Mouse (Mus musculus) heart, adult 2 months (tissue): ENCODE data around the gene A830005F24Rik. TPM values are rescaled to one million over a fixed set of nuclear protein-coding genes. Genes with fewer than 3 reads are reported as not detected.

Experiments used
- DNase-seq, 2 experiments: peaks; one replicate each; pipeline ENCODE4 v3.0.0; 2021
- H3K27ac ChIP-seq: fragments of 200-600 bp; 2 replicates; pipeline ENCODE4 v1.8.1; 2022
- H3K27me3 ChIP-seq: fragments of 200-500 bp; 2 replicates; pipeline ENCODE4 v1.6.1; 2012; ENCODE audit warnings: mild to moderate bottlenecking, low read length, inconsistent platforms, mixed read lengths; ENCODE audit not compliant: control insufficient read depth, insufficient read depth
- H3K36me3 ChIP-seq: fragments of 200-500 bp; 2 replicates; pipeline ENCODE4 v1.6.1; 2012; ENCODE audit warnings: low read length, inconsistent platforms; ENCODE audit not compliant: control insufficient read depth, insufficient read depth
- H3K4me1 ChIP-seq: fragments of 200-500 bp; 2 replicates; pipeline ENCODE4 v1.6.1; 2011; ENCODE audit warnings: low read length; ENCODE audit not compliant: control insufficient read depth, insufficient read depth
- H3K4me3 ChIP-seq: fragments of 200-600 bp; 2 replicates; pipeline ENCODE4 v1.8.1; 2022
- H3K79me2 ChIP-seq: fragments of 200-500 bp; replicated peaks from 2 replicates; pipeline ENCODE4 v1.6.1; 2012; ENCODE audit warnings: mild to moderate bottlenecking, inconsistent platforms, low read length, moderate library complexity, mixed read lengths; ENCODE audit not compliant: control insufficient read depth, insufficient read depth
- H3K9ac ChIP-seq: fragments of 200-500 bp; 2 replicates; pipeline ENCODE4 v1.6.1; 2012; ENCODE audit warnings: low read depth, mild to moderate bottlenecking, control low read depth, inconsistent platforms, low read length, mixed read lengths
- CTCF ChIP-seq: fragments of 200-600 bp; IDR thresholded peaks from 2 replicates; pipeline ENCODE4 v1.8.1; 2022; ENCODE audit warnings: antibody characterized with exemption, mild to moderate bottlenecking, moderate library complexity
- EP300 ChIP-seq: fragments of 200-500 bp; IDR thresholded peaks from 2 replicates; pipeline ENCODE4 v1.6.1; 2011; ENCODE audit warnings: low read depth, low read length, control low read depth; ENCODE audit not compliant: insufficient read depth
- POLR2A ChIP-seq: fragments of 200-500 bp; IDR thresholded peaks from 2 replicates; pipeline ENCODE4 v1.6.1; 2011; ENCODE audit warnings: mild to moderate bottlenecking, low read depth, low read length, control low read depth; ENCODE audit not compliant: insufficient read depth
- WGBS: fragments of 180-500 bp; shearing (Covaris S2); methylation state at CpG from one replicate; pipeline ENCODE4 v1.1.7; 2018; 5-methylcytosine and 5-hydroxymethylcytosine counted together
- intact Hi-C: fragments of 180-260 bp; cut with DNase I; formaldehyde crosslinking; loops from one replicate; pipeline ENCODE4 v1.15.1; 2025
- polyA plus RNA-seq: library from polyadenylated mRNA; depleted of rRNA; stranded (reverse); fragments of >200 nt; gene quantifications from 2 replicates; pipeline ENCODE4 v1.2.3, GENCODE M21; 2012
- total RNA-seq, 2 experiments: library from RNA; stranded (reverse); gene quantifications; 2 replicates each; pipeline ENCODE4 v1.2.3; 2021

The A830005F24Rik gene
- total and polyA plus RNA-seq, 3 experiments = 0.30 TPM; not detected in 2

DNA sequence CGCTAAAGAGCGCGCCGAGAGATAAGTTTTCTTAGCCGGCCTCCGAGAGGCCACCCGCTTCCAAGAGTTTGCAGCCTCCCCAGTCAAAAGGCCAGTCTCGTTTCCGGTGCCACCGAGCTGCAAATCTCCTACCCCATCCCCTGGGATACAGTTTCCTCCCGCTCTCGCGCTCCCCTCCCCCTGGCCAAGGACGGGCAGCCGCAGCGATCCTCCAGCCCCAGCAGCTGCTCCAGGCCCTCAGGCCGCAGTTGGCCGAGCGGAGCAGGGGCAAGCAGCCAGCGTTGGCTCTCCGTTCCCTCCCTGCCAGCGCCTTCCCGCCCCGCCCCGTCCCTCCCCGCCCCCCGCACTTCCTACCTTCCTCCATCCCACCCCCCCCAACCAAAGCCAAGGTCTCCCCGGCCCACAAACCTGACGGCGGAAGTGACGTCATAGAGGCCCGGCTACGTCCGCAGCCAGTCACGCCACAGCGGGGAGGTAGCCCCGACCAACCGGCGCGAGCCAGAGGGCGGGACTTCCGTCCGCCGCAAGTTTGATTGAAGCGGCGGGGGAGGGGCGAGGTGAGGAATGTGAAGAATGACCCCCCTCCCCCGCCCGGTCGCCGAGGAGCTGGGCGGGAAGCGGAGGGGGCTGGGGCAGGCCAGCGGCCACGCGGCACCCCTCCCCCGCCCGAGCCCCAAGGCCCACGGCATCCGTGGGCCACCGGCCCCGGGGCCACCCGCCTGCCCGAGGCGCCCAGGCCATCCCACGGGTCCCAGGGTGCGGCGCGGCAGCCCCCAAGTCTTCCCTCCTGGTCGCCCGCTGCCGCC lies 32.3 kb downstream of the A830005F24Rik start:
- peaks cover 12% of the 10 kb centered on the region for H3K4me1 ChIP-seq
- H3K79me2 ChIP-seq = peaks cover 2% of the 10 kb centered on the region; the same call in 1 of the 2 replicates
- intact Hi-C loops = loop anchor here (2.0 to 10.0 kb wide), 2 partner anchors 17 to 429 kb away; no protein-coding TSS in a partner anchor
- WGBS = under 1% methylated on average over 65 of the region's 72 CpGs
- peak overlapping the region; percentile 81 for H3K4me3 ChIP-seq
- H3K27me3 ChIP-seq = no peaks in the 10 kb centered on the region
- peak overlapping the region; percentile 100 for H3K27ac ChIP-seq
- H3K36me3 ChIP-seq = peaks cover 29% of the 10 kb centered on the region
- TF ChIP-seq EP300 = peak; percentile 66
- no peak for TF ChIP-seq CTCF
- peak; percentile 69 for TF ChIP-seq POLR2A
- peak; percentile 94 to 98 for DNase-seq
- peak overlapping the region; percentile 95 for H3K9ac ChIP-seq

DNA sequence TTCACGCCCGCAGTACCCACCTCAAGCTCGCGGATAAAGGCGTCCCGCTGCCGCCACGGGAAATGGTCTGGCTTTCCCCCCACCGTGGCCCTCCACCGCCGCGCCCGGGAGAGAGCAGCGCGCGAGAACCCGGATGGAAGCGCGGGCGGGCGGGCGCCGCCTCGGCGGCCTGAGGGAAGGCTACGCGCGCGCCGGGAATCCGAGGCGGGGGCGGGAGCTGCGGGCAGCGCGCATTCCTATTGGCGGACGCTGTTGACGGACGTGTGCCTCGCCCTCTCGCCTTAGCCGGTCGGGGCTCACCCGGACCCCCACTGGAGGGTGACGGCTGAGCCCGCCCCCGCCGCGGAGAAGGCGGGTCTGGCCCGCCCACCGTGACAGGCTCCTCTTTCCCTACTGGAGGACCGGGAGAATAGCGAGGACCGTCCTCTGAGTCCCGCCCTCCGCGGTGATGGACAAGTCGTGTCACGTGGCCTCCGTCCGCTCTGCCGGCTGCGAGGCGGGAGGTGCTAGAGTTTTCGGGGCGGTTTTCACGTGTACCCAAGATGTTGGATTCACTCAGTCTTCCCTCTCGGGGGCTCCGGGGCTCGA lies 33.1 kb downstream of the A830005F24Rik start:
- Histone ChIP-seq H3K79me2 (no peaks in the 10 kb centered on the region; the same call in 1 of the 2 replicates), H3K9ac (peak overlapping the region; percentile 95), H3K4me3 (peak overlapping the region; percentile 81), H3K27me3 (no peaks in the 10 kb centered on the region), H3K27ac (peak overlapping the region; percentile 100), H3K36me3 (peaks cover 23% of the 10 kb centered on the region), H3K4me1 (peaks cover 7% of the 10 kb centered on the region)
- TF ChIP-seq CTCF (peak; percentile 51), POLR2A (peak; percentile 71), EP300 (no peak)
- intact Hi-C loops = loop anchor here (10.0 kb wide), 1 partner anchor 428 kb away; no protein-coding TSS in a partner anchor
- DNase-seq = peak; percentile 100
- under 1% methylated on average over 67 of the region's 72 CpGs for WGBS

DNA sequence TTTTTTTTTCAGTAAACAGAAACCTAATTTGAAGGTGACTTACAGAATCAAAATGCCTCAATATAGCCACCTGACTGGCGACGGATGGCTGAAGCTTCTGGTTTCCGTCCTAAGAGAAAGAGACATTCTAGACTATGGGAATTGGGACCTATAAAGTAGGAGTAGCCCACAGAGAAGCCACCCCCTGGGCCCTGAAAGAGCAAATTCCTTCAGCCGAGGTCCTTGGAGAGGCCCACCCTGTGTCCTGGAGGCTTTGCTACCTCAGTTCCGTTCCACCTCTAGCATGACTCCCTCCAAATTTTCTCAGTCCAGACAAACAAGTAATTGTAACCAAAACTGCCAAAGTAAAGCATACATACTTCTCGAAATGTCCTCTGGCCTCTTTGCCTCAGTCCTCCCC lies 34.3 kb downstream of the A830005F24Rik start:
- 97% methylated on average over 6 of the region's 6 CpGs for WGBS

DNA sequence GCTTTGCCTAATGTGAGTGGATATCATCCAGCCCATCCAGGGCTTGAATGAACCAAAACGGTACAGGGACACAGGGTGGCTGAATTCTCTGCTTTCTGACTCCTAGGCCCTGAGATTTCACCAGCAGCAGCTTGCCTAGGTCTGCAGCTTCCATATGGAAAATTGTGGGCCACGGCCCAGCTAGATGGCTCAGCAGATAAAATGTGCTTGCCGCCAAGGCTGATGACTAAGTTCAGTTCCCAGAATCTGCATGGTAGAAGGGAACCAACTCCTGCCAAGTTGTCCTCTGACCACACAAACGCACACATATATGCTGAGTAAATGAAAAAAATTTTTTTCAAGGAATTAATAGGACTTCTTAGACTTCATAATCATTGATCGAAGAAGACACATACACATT lies 34.9 kb downstream of the A830005F24Rik start:
- Histone ChIP-seq H3K27ac (no peak overlapping the region), H3K9ac (no peak overlapping the region), H3K79me2 (no peaks in the 10 kb centered on the region; the same call in 1 of the 2 replicates), H3K27me3 (no peaks in the 10 kb centered on the region), H3K4me1 (peaks cover 11% of the 10 kb centered on the region), H3K4me3 (no peak overlapping the region), H3K36me3 (peaks cover 15% of the 10 kb centered on the region)
- no peak for DNase-seq
- WGBS = 85% methylated on average over 5 of the region's 5 CpGs
- intact Hi-C loops = loop anchor here (10.0 kb wide), 1 partner anchor 427 kb away; no protein-coding TSS in a partner anchor
- no peak for TF ChIP-seq CTCF
- TF ChIP-seq EP300 = no peak
- TF ChIP-seq POLR2A = no peak

More for the DNA sequence above, 34.3 kb downstream of the A830005F24Rik start:
- H3K4me3 ChIP-seq = no peak overlapping the region
- no peak overlapping the region for H3K9ac ChIP-seq
- TF ChIP-seq CTCF (no peak), EP300 (no peak), POLR2A (no peak)
- H3K36me3 ChIP-seq = peaks cover 17% of the 10 kb centered on the region
- peaks cover 6% of the 10 kb centered on the region for H3K4me1 ChIP-seq
- H3K27me3 ChIP-seq = no peaks in the 10 kb centered on the region
- intact Hi-C loops = loop anchor here (10.0 kb wide), 1 partner anchor 427 kb away; no protein-coding TSS in a partner anchor
- no peaks in the 10 kb centered on the region; the same call in 1 of the 2 replicates for H3K79me2 ChIP-seq
- no peak for DNase-seq
- H3K27ac ChIP-seq = no peak overlapping the region

DNA sequence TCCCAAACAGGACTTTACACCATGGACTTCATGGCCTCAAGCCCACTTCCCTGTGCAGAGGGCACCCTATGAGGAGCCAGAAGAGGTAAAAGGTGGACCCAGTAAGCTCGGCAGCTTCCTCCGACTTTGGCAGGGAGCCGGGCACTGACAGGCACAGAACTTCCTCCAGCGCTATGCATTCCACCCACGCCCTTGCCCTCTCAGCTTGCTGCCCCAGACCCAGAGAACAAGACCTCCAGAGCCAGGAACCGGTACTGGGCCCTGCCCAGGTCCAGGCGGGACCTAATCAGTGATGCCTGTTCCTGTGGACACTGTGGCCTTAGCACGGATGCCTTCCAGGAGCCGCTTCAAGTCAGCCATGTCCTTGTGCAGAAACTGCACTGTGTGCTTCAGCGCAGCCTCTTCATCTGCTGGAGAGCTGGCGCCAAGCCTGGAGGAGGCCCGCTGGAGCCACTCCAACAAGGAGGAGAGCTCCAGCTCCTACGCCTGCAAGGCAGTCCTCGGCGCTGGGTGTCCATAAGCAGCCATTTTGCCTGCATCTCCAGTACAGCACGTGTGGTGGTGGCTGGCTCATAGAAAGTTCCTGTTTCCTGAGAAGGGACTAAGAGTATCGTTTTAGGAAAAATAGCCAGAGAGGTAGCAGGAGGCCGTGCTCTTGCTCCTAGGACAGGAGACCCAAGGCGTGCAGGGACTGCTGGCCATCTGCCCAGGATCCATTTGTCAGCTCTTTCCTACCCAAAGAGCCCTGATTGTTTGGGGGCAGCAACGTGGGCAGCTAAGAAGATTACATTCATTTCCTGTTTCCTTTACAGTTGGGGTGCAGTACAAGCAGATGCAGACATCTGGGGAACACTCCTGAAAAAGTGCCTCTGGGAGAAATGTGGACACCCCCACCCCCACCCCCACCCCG lies 39.1 kb downstream of the A830005F24Rik start:
- Histone ChIP-seq H3K27me3 (no peaks in the 10 kb centered on the region), H3K36me3 (no peaks in the 10 kb centered on the region), H3K27ac (peak overlapping the region; percentile 91), H3K4me1 (peaks cover 5% of the 10 kb centered on the region), H3K4me3 (peak overlapping the region; percentile 42), H3K79me2 (no peaks in the 10 kb centered on the region), H3K9ac (peak overlapping the region; percentile 37)
- TF ChIP-seq EP300 (peak; percentile 31; the same call in 1 of the 2 replicates), CTCF (no peak), POLR2A (peak; percentile 81)
- intact Hi-C loops = no loop called here
- WGBS = 4% methylated on average over 21 of the region's 21 CpGs
- peak; percentile 92 to 93 for DNase-seq
